ENCODE assay signal across 35 mouse cellular contexts in genomic region chr10:29581476-29581875, GRCm38 (mm10). TPM values are rescaled to one million over a fixed set of nuclear protein-coding genes. Genes with fewer than 3 reads are reported as not detected.
DNase-seq lines count a peak whose midpoint lies in the region; ATAC-seq and TF ChIP-seq lines count a peak whose summit lies in the region.
"Had no signal": no experiment of that assay in that cellular context is flagged by ENCODE, and none has a peak within 500 bp of the region (broad histone marks: within the 10 kb centered on the region; RNA-seq: fewer than 3 reads in every experiment).

No protein-coding gene starts in this region.

- H3K9me3 ChIP-seq in embryonic facial prominence, embryonic 14.5 days (ENCODE audit: control insufficient read depth, low read length), result no peaks in the 10 kb centered on the region
- H3K9me3 ChIP-seq in embryonic facial prominence, embryonic 10.5 days, result no peaks in the 10 kb centered on the region
- no peaks in the 10 kb centered on the region for H3K9me3 ChIP-seq in forebrain, embryonic 16.5 days (ENCODE audit: control insufficient read depth, low read length)
- H3K9me3 ChIP-seq: embryonic facial prominence, embryonic 13.5 days; hindbrain, embryonic 12.5 days; intestine, embryonic 15.5 days; limb, embryonic 13.5 days; lung, embryonic 15.5 days; megakaryocyte, embryonic 14.5 days; midbrain, embryonic 12.5 days had no signal

- H3K27ac ChIP-seq in embryonic facial prominence, embryonic 14.5 days (replicated peaks; ENCODE audit: low read depth, low read length), result no peak overlapping the region
- H3K27ac ChIP-seq in embryonic facial prominence, embryonic 10.5 days (replicated peaks), result no peak overlapping the region
- H3K27ac ChIP-seq in forebrain, embryonic 16.5 days (ENCODE audit: low read length), result peak overlapping the region; percentile 60
- H3K27ac ChIP-seq in kidney, adult 2 months (ENCODE audit: insufficient read depth, low read depth, low read length), result no peak overlapping the region
- H3K27ac ChIP-seq: embryonic facial prominence, embryonic 13.5 days; hindbrain, embryonic 12.5 days; hindbrain, postnatal 0 days; intestine, embryonic 15.5 days; left cerebral cortex, adult 2 months; limb, embryonic 13.5 days; lung, embryonic 15.5 days; midbrain, embryonic 12.5 days had no signal

- no peak for TF ChIP-seq CTCF in kidney, adult 2 months (conservative IDR thresholded peaks at IDR 0.05; ENCODE audit: insufficient read depth, insufficient read length, low read depth, low read length)

- H3K9ac ChIP-seq in embryonic facial prominence, embryonic 14.5 days (ENCODE audit: low read depth, low read length), result no peak overlapping the region
- no peak overlapping the region for H3K9ac ChIP-seq in forebrain, embryonic 16.5 days (replicated peaks; ENCODE audit: low read depth, low read length)
- H3K9ac ChIP-seq: embryonic facial prominence, embryonic 13.5 days; hindbrain, embryonic 12.5 days; intestine, embryonic 15.5 days; limb, embryonic 13.5 days; lung, embryonic 15.5 days; midbrain, embryonic 12.5 days had no signal

- DNase-seq in embryonic facial prominence, embryonic 14.5 days (ENCODE audit: low spot score), result peak; percentile 8
- DNase-seq in embryonic facial prominence, embryonic 10.5 days (ENCODE audit: low spot score), result no peak
- peak; percentile 31 for DNase-seq in brain, adult 2 months (ENCODE audit: low read depth, low spot score)
- DNase-seq in layer of hippocampus, adult 9-10 months (ENCODE audit: low spot score), result peak; percentile 17
- no peak for DNase-seq in ovary, postnatal 14 days (ENCODE audit: low spot score)
- DNase-seq in kidney, adult 2 months, result no peak
- DNase-seq in urinary bladder, postnatal 36 days (ENCODE audit: low spot score in 2 of 2), result no peak
- DNase-seq: adrenal gland, postnatal 10 days; cerebellum, adult 18-20 months; cerebellum, postnatal 36 days; embryo, embryonic 11 days; gastrocnemius, postnatal 25 days; heart, adult 11 months; heart, postnatal 36 days; kidney, adult 9 months; kidney, postnatal 10 days; lung, postnatal 36 days; retina, postnatal 1 day; right cerebral cortex, postnatal 14 days; thymus, adult 18-20 months; thymus, postnatal 36 days had no signal

- H3K4me1 ChIP-seq in embryonic facial prominence, embryonic 14.5 days (ENCODE audit: control insufficient read depth, insufficient read depth, low read length), result no peaks in the 10 kb centered on the region
- H3K4me1 ChIP-seq in embryonic facial prominence, embryonic 10.5 days, result no peaks in the 10 kb centered on the region
- no peaks in the 10 kb centered on the region for H3K4me1 ChIP-seq in forebrain, embryonic 16.5 days (replicated peaks; ENCODE audit: control insufficient read depth, insufficient read depth, low read length)
- no peaks in the 10 kb centered on the region for H3K4me1 ChIP-seq in kidney, adult 2 months (ENCODE audit: control insufficient read depth, insufficient read depth, low read length)
- H3K4me1 ChIP-seq: embryonic facial prominence, embryonic 13.5 days; hindbrain, embryonic 12.5 days; intestine, embryonic 15.5 days; limb, embryonic 13.5 days; lung, embryonic 15.5 days; megakaryocyte, embryonic 14.5 days; midbrain, embryonic 12.5 days had no signal

- TF ChIP-seq POLR2A in kidney, adult 2 months (IDR thresholded peaks at IDR 0.05; ENCODE audit: low read depth, low read length), result no peak

- H3K27me3 ChIP-seq in embryonic facial prominence, embryonic 14.5 days (replicated peaks; ENCODE audit: control insufficient read depth, insufficient read depth, low read length), result no peaks in the 10 kb centered on the region
- no peaks in the 10 kb centered on the region for H3K27me3 ChIP-seq in embryonic facial prominence, embryonic 10.5 days (replicated peaks; ENCODE audit: low read depth, poor library complexity, severe bottlenecking)
- no peaks in the 10 kb centered on the region for H3K27me3 ChIP-seq in forebrain, embryonic 16.5 days (replicated peaks; ENCODE audit: control insufficient read depth, insufficient read depth, low read length)
- no peaks in the 10 kb centered on the region for H3K27me3 ChIP-seq in kidney, adult 2 months (replicated peaks; ENCODE audit: control insufficient read depth, insufficient read depth, low read length)
- H3K27me3 ChIP-seq: embryonic facial prominence, embryonic 13.5 days; hindbrain, embryonic 12.5 days; intestine, embryonic 15.5 days; limb, embryonic 13.5 days; lung, embryonic 15.5 days; megakaryocyte, embryonic 14.5 days; midbrain, embryonic 12.5 days; Patski had no signal

- no peak overlapping the region for H3K4me3 ChIP-seq in embryonic facial prominence, embryonic 14.5 days (ENCODE audit: low read depth, low read length)
- H3K4me3 ChIP-seq in embryonic facial prominence, embryonic 10.5 days, result no peak overlapping the region
- no peak overlapping the region for H3K4me3 ChIP-seq in forebrain, embryonic 16.5 days (replicated peaks; ENCODE audit: low read length)
- no peak overlapping the region for H3K4me3 ChIP-seq in kidney, adult 2 months (ENCODE audit: insufficient read depth, low read depth, low read length)
- H3K4me3 ChIP-seq: embryonic facial prominence, embryonic 13.5 days; erythroblast, embryonic 14.5 days; hindbrain, embryonic 12.5 days; intestine, embryonic 15.5 days; left cerebral cortex, adult 2 months; limb, embryonic 13.5 days; lung, embryonic 15.5 days; megakaryocyte, embryonic 14.5 days; midbrain, embryonic 12.5 days had no signal

- 67% methylated on average over 3 of the region's 3 CpGs for WGBS in embryonic facial prominence, embryonic 14.5 days
- 87% methylated on average over 3 of the region's 3 CpGs for WGBS in embryonic facial prominence, embryonic 10.5 days
- 62% methylated on average over 3 of the region's 3 CpGs for WGBS in forebrain, embryonic 16.5 days
- WGBS in kidney, adult 2 months, result 66% methylated on average over 3 of the region's 3 CpGs

- ATAC-seq in embryonic facial prominence, embryonic 14.5 days (ENCODE audit: low read depth), result no peak
- peak; percentile 85 for ATAC-seq in forebrain, embryonic 16.5 days
- ATAC-seq: hindbrain, postnatal 0 days; intestine, embryonic 15.5 days; Patski had no signal

- H3K36me3 ChIP-seq in embryonic facial prominence, embryonic 14.5 days (ENCODE audit: control insufficient read depth, insufficient read depth, low read length), result no peaks in the 10 kb centered on the region
- H3K36me3 ChIP-seq in embryonic facial prominence, embryonic 10.5 days (replicated peaks), result no peaks in the 10 kb centered on the region
- no peaks in the 10 kb centered on the region for H3K36me3 ChIP-seq in forebrain, embryonic 16.5 days (ENCODE audit: control insufficient read depth, insufficient read depth)
- no peaks in the 10 kb centered on the region for H3K36me3 ChIP-seq in kidney, adult 2 months (ENCODE audit: control insufficient read depth, insufficient read depth, low read length)
- H3K36me3 ChIP-seq: embryonic facial prominence, embryonic 13.5 days; hindbrain, embryonic 12.5 days; intestine, embryonic 15.5 days; limb, embryonic 13.5 days; lung, embryonic 15.5 days; midbrain, embryonic 12.5 days had no signal

- H3K4me2 ChIP-seq in embryonic facial prominence, embryonic 14.5 days (ENCODE audit: low read depth, low read length), result no peak overlapping the region
- H3K4me2 ChIP-seq in forebrain, embryonic 16.5 days (ENCODE audit: low read length), result no peak overlapping the region
- H3K4me2 ChIP-seq: embryonic facial prominence, embryonic 13.5 days; heart, embryonic 11.5 days; hindbrain, embryonic 12.5 days; intestine, embryonic 15.5 days; limb, embryonic 13.5 days; liver, embryonic 11.5 days; lung, embryonic 15.5 days; midbrain, embryonic 12.5 days had no signal

RNA-seq across cellular contexts. Expression of gene Rspo3, which starts 45.8 kb away (rescaled TPM):
- polyA plus RNA-seq in embryonic facial prominence, embryonic 14.5 days (2014; fragmentation: Nextera tagmentation; extraction: Ambion mirVana), result 14.8 TPM in 2 replicates
- polyA plus RNA-seq in embryonic facial prominence, embryonic 10.5 days (2016; fragmentation: Nextera tagmentation; extraction: Ambion mirVana), result 5.6 TPM in 2 replicates
- 15.6 and 19.2 TPM in 2 replicates for polyA plus RNA-seq in forebrain, embryonic 16.5 days (2015; fragmentation: Nextera tagmentation; extraction: Ambion mirVana)
- 0.43 and 0.59 TPM in 2 replicates for polyA plus RNA-seq in kidney, adult 2 months (2012; rRNA removed)
- polyA plus RNA-seq: erythroblast, embryonic 14.5 days had no signal

Comparison
In these comparisons a context has a peak if more than half of its experiments do, and no peak if none do; other contexts are left out.
1. DNase-seq: peak in embryonic facial prominence, embryonic 14.5 days (single experiment), brain, adult 2 months (single experiment) and layer of hippocampus, adult 9-10 months (single experiment); none in embryonic facial prominence, embryonic 10.5 days (single experiment), ovary, postnatal 14 days (single experiment), kidney, adult 2 months (single experiment) and urinary bladder, postnatal 36 days (0 of 2).